Mouse (Mus musculus) MEL (cell line): Measurements from ENCODE around the gene Akap5. TPM values are rescaled to one million over a fixed set of nuclear protein-coding genes. Genes with fewer than 3 reads are reported as not detected.

Experiments used
- DNase-seq: peaks from one replicate; pipeline ENCODE4 v3.0.0; 2011; ENCODE audit warnings: low read depth, low spot score
- H3K27ac ChIP-seq: 2 replicates; pipeline ENCODE4 v1.5.1; 2012; ENCODE audit warnings: low read depth, mild to moderate bottlenecking, control low read depth, low read length, moderate library complexity; ENCODE audit not compliant: control insufficient read depth
- H3K27me3 ChIP-seq, 2 experiments: fragments of 150-350 bp in 1 of 2; sonication (generic) in 1 of 2; 2 replicates each; pipeline ENCODE4 v1.6.1; 2012; ENCODE audit warnings: low read length in 2 of 2, mild to moderate bottlenecking in 2 of 2, improper control_type of control experiment in 1 of 2, moderate library complexity in 1 of 2; ENCODE audit not compliant: insufficient read depth in 2 of 2, control insufficient read depth in 1 of 2
- H3K36me3 ChIP-seq, 2 experiments: 2 replicates each; pipeline ENCODE4 v1.6.1; 2012 to 2014; ENCODE audit warnings: low read length in 2 of 2, improper control_type of control experiment in 1 of 2, inconsistent platforms in 1 of 2, mild to moderate bottlenecking in 1 of 2; ENCODE audit not compliant: insufficient read depth in 2 of 2, control insufficient read depth in 1 of 2
- H3K4me1 ChIP-seq, 2 experiments: fragments of 150-350 bp in 1 of 2; sonication (generic) in 1 of 2; 2 replicates each; pipeline ENCODE4 v1.6.1; 2012; ENCODE audit warnings: low read length in 2 of 2, improper control_type of control experiment in 1 of 2, mild to moderate bottlenecking in 1 of 2; ENCODE audit not compliant: insufficient read depth in 2 of 2, control insufficient read depth in 1 of 2
- H3K4me3 ChIP-seq, 2 experiments: fragments of 150-350 bp in 1 of 2; sonication (generic) in 1 of 2; 2 replicates each; pipeline ENCODE4 v1.5.1; 2012; ENCODE audit warnings: low read depth in 2 of 2, low read length in 2 of 2, mild to moderate bottlenecking in 2 of 2, moderate library complexity in 2 of 2, control low read depth in 1 of 2, improper control_type of control experiment in 1 of 2; ENCODE audit not compliant: control insufficient read depth in 1 of 2, insufficient read depth in 1 of 2
- H3K79me2 ChIP-seq: 2 replicates; pipeline ENCODE4 v1.6.1; 2012; ENCODE audit warnings: mild to moderate bottlenecking, low read length, moderate library complexity; ENCODE audit not compliant: control insufficient read depth, poor library complexity, insufficient read depth
- H3K9ac ChIP-seq: 2 replicates; pipeline ENCODE4 v1.6.1; 2012; ENCODE audit warnings: low read depth, mild to moderate bottlenecking, control low read depth, low read length, moderate library complexity; ENCODE audit not compliant: control insufficient read depth, poor library complexity, severe bottlenecking
- H3K9me3 ChIP-seq: fragments of 150-350 bp; sonication (generic); replicated peaks from 2 replicates; pipeline ENCODE4 v1.6.1; 2012; ENCODE audit warnings: mild to moderate bottlenecking, low read length, improper control_type of control experiment, moderate library complexity; ENCODE audit not compliant: insufficient read depth
- BHLHE40 ChIP-seq: IDR thresholded peaks from 2 replicates; pipeline ENCODE4 v1.6.1; 2012; ENCODE audit warnings: low read depth, mild to moderate bottlenecking, inconsistent platforms, low read length, improper control_type of control experiment, borderline replicate concordance
- CHD2 ChIP-seq: IDR thresholded peaks from 2 replicates; pipeline ENCODE4 v1.6.1; 2011; ENCODE audit warnings: low read length, improper control_type of control experiment
- CTCF ChIP-seq, 3 experiments: IDR thresholded peaks in 2 of 3; conservative IDR thresholded peaks in 1 of 3; 2 replicates each; pipeline ENCODE4 v1.5.1; 2011 to 2012; ENCODE audit warnings: low read length in 3 of 3, low read depth in 2 of 3, mild to moderate bottlenecking in 2 of 3, improper control_type of control experiment in 1 of 3, inconsistent platforms in 1 of 3, mixed read lengths in 1 of 3, moderate library complexity in 1 of 3; ENCODE audit not compliant: control insufficient read depth in 1 of 3, insufficient read depth in 1 of 3, poor library complexity in 1 of 3, severe bottlenecking in 1 of 3
- EP300 ChIP-seq, 2 experiments: IDR thresholded peaks; 2 replicates each; pipeline ENCODE4 v1.6.1; 2011; ENCODE audit warnings: improper control_type of control experiment in 2 of 2, low read length in 2 of 2, low read depth in 1 of 2, mild to moderate bottlenecking in 1 of 2
- ETS1 ChIP-seq: IDR thresholded peaks from 2 replicates; pipeline ENCODE4 v1.6.1; 2012; ENCODE audit warnings: low read depth, mild to moderate bottlenecking, inconsistent platforms, low read length, improper control_type of control experiment, moderate library complexity
- GABPA ChIP-seq: IDR thresholded peaks from 2 replicates; pipeline ENCODE4 v1.6.1; 2012; ENCODE audit warnings: low read depth, mild to moderate bottlenecking, inconsistent platforms, low read length, improper control_type of control experiment, moderate library complexity
- KAT2A ChIP-seq: conservative IDR thresholded peaks from 2 replicates; pipeline ENCODE4 v1.6.1; 2012; ENCODE audit warnings: low read depth, low read length, improper control_type of control experiment, inconsistent platforms
- MEF2A ChIP-seq: IDR thresholded peaks from 2 replicates; pipeline ENCODE4 v1.6.1; 2014; ENCODE audit warnings: low read depth, mild to moderate bottlenecking, inconsistent platforms, low read length, improper control_type of control experiment; ENCODE audit not compliant: poor library complexity, insufficient replicate concordance, severe bottlenecking; ENCODE audit errors: extremely low read depth
- MXI1 ChIP-seq: IDR thresholded peaks from 2 replicates; pipeline ENCODE4 v1.6.1; 2011; ENCODE audit warnings: mild to moderate bottlenecking, low read depth, low read length, improper control_type of control experiment
- MYB ChIP-seq: IDR thresholded peaks from 2 replicates; pipeline ENCODE4 v1.6.1; 2011; ENCODE audit warnings: mild to moderate bottlenecking, low read depth, low read length, improper control_type of control experiment
- NELFE ChIP-seq: IDR thresholded peaks from 2 replicates; pipeline ENCODE4 v1.6.1; 2011; ENCODE audit warnings: low read depth, low read length, improper control_type of control experiment
- NRF1 ChIP-seq: IDR thresholded peaks from 2 replicates; pipeline ENCODE4 v1.6.1; 2014; ENCODE audit warnings: low read depth, mild to moderate bottlenecking, inconsistent platforms, low read length, improper control_type of control experiment, moderate library complexity; ENCODE audit not compliant: poor library complexity, insufficient read depth, severe bottlenecking
- POLR2A ChIP-seq, 2 experiments: IDR thresholded peaks; 2 replicates each; pipeline ENCODE4 v1.6.1; 2011 to 2012; ENCODE audit warnings: low read length in 2 of 2, mild to moderate bottlenecking in 2 of 2, control low read depth in 1 of 2, improper control_type of control experiment in 1 of 2, low read depth in 1 of 2, moderate library complexity in 1 of 2; ENCODE audit not compliant: control insufficient read depth in 1 of 2, insufficient read depth in 1 of 2, poor library complexity in 1 of 2
- POLR2AphosphoS2 ChIP-seq: IDR thresholded peaks from 2 replicates; pipeline ENCODE4 v1.6.1; 2011; ENCODE audit warnings: low read length, improper control_type of control experiment
- POLR2AphosphoS5 ChIP-seq: IDR thresholded peaks from 2 replicates; pipeline ENCODE4 v1.6.1; 2012; ENCODE audit warnings: low read depth, borderline replicate concordance, mild to moderate bottlenecking, inconsistent platforms, low read length, moderate library complexity, mixed read lengths
- RAD21 ChIP-seq: IDR thresholded peaks from 2 replicates; pipeline ENCODE4 v1.6.1; 2011; ENCODE audit warnings: mild to moderate bottlenecking, low read depth, low read length, improper control_type of control experiment
- SIN3A ChIP-seq: IDR thresholded peaks from 2 replicates; pipeline ENCODE4 v1.6.1; 2012; ENCODE audit warnings: low read length, improper control_type of control experiment, inconsistent platforms
- SMC3 ChIP-seq: IDR thresholded peaks from 2 replicates; pipeline ENCODE4 v1.6.1; 2011; ENCODE audit warnings: low read depth, low read length, improper control_type of control experiment
- TBP ChIP-seq: IDR thresholded peaks from 2 replicates; pipeline ENCODE4 v1.8.0; 2011; ENCODE audit warnings: low read depth, low read length, improper control_type of control experiment
- TCF12 ChIP-seq: IDR thresholded peaks from 2 replicates; pipeline ENCODE4 v1.6.1; 2014; ENCODE audit warnings: low read depth, mild to moderate bottlenecking, inconsistent platforms, low read length, improper control_type of control experiment, moderate library complexity
- UBTF ChIP-seq: IDR thresholded peaks from 2 replicates; pipeline ENCODE4 v1.6.1; 2012; ENCODE audit warnings: low read depth, mild to moderate bottlenecking, inconsistent platforms, low read length, improper control_type of control experiment, moderate library complexity, borderline replicate concordance; ENCODE audit not compliant: insufficient read depth
- USF1 ChIP-seq: IDR thresholded peaks from 2 replicates; pipeline ENCODE4 v1.6.1; 2014; ENCODE audit warnings: low read depth, mild to moderate bottlenecking, inconsistent platforms, low read length, improper control_type of control experiment, moderate library complexity
- USF2 ChIP-seq, 2 experiments: IDR thresholded peaks; 2 replicates each; pipeline ENCODE4 v1.6.1; 2011 to 2012; ENCODE audit warnings: improper control_type of control experiment in 2 of 2, low read length in 2 of 2, borderline replicate concordance in 1 of 2, inconsistent platforms in 1 of 2, low read depth in 1 of 2, mild to moderate bottlenecking in 1 of 2; ENCODE audit not compliant: insufficient read depth in 1 of 2
- ZC3H11A ChIP-seq: IDR thresholded peaks from 2 replicates; pipeline ENCODE4 v1.6.1; 2012; ENCODE audit warnings: low read depth, mild to moderate bottlenecking, inconsistent platforms, low read length, improper control_type of control experiment
- ZKSCAN1 ChIP-seq: IDR thresholded peaks from 2 replicates; pipeline ENCODE4 v1.6.1; 2012; ENCODE audit warnings: low read depth, mild to moderate bottlenecking, inconsistent platforms, low read length, improper control_type of control experiment, moderate library complexity
- ZMIZ1 ChIP-seq: IDR thresholded peaks from 2 replicates; pipeline ENCODE4 v1.6.1; 2012; ENCODE audit warnings: low read depth, mild to moderate bottlenecking, inconsistent platforms, low read length, improper control_type of control experiment, moderate library complexity
- ZNF384 ChIP-seq: IDR thresholded peaks from 2 replicates; pipeline ENCODE4 v1.6.1; 2012; ENCODE audit warnings: low read depth, mild to moderate bottlenecking, inconsistent platforms, low read length, improper control_type of control experiment
- polyA plus RNA-seq, 2 experiments: library from polyadenylated mRNA; stranded (reverse) in 1 of 2; unstranded in 1 of 2; fragments of >175 nt in 1 of 2; fragments of >200 nt in 1 of 2; gene quantifications; 2 replicates each; pipeline versions ENCODE4 v1.2.1 to v1.2.4; 2012; ENCODE audit warnings: low replicate concordance in 2 of 2, low read depth in 1 of 2; ENCODE audit not compliant: insufficient read length in 2 of 2, insufficient read depth in 1 of 2, missing spikeins in 1 of 2
- total RNA-seq: library from RNA; depleted of rRNA; stranded (reverse); fragments of 300-350 nt; gene quantifications from 2 replicates; pipeline ENCODE4 v1.2.3, GENCODE M21; 2012

Gene Akap5
- total and polyA plus RNA-seq, 3 experiments: 0.65 to 0.69 TPM; not detected in 1

DNA sequence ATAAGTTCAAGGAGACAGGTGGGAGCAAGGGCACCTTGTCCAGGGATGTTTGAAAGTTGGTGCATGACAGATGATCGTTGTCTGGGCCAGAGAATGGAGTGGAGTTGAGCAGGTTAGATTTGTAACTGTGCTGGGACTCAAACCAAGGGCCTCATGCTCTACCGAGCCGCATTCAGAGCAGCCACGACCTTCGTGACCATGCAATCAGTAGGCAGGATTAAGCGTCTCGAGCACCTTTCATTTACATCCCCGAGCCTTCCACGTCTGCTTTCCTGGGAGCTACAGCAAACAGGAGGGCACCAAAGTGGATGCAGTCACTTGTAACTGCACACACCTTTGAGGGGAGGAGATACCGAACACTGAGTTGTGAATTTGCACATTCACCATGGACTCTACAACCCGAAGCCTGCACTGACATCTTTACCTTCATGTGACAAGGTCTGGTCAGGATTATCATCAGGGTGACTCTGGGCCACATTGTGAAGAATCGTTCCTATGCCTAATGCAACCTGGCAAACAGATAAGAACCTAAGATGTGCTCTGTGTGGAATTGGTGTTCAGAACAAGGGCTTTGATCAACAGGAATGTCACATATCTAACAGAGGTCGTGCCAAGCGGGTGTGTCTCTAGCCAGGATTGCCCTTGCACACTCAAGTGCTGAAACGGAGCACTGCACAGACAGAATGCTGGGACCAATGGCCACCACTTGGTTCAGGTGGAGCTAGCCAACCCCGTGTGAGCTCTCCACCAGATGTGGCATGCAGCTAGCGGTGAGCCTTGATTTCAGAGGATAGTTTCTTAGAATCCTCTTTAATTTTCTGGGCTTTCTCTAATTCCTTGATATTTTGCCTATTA is 11.6 kb downstream of the Akap5 start:
- Histone ChIP-seq H3K9ac (no peak overlapping the region), H3K4me3 (no peak overlapping the region), H3K79me2 (no peaks in the 10 kb centered on the region), H3K27me3 (no peaks in the 10 kb centered on the region), H3K4me1 (peaks cover 0 to 2% of the 10 kb centered on the region in 2 experiments; a peak in 2 of 4 replicates), H3K9me3 (no peaks in the 10 kb centered on the region), H3K27ac (no peak overlapping the region), H3K36me3 (peaks cover 0 to 7% of the 10 kb centered on the region in 2 experiments; a peak in 2 of 4 replicates)
- TF ChIP-seq NELFE (no peak), CTCF (IDR thresholded peaks at IDR 0.05 in 2 of 3, conservative IDR thresholded peaks at IDR 0.05 in 1 of 3; ENCODE audit: control insufficient read depth in 1 of 3, insufficient read depth in 1 of 3, low read depth in 2 of 3, low read length in 3 of 3, poor library complexity in 1 of 3, severe bottlenecking in 1 of 3) (no peak), SMC3 (no peak), TBP (no peak), KAT2A (no peak), RAD21 (no peak), NRF1 (no peak), TCF12 (no peak), CHD2 (no peak), UBTF (no peak), SIN3A (no peak), BHLHE40 (no peak), POLR2AphosphoS2 (no peak), MXI1 (no peak), ZC3H11A (no peak), ETS1 (no peak)
- no peak for DNase-seq

DNA sequence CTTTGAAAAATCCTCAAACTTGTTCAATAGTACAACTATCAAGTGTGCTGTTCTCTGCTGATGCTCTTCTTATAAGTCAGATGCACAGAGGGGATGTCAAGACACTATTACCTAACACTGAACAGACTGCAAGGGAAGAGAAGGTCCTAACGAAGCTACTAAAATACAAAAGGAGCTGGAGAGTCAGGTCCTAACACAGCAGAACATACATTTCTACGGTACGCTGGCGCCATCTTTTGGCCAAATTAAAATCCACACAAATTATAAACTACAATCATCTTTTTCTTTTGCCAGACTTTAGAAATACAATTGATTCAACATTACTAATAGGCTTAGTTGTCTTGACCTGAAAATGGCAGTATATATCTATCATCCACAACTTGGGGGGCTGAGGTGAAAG is 16.4 kb downstream of the Akap5 start:
- H3K4me1 ChIP-seq: no peaks in the 10 kb centered on the region; a peak in 1 of 4 replicates
- DNase-seq: peak; percentile 80
- no peaks in the 10 kb centered on the region for H3K27me3 ChIP-seq
- no peaks in the 10 kb centered on the region for H3K79me2 ChIP-seq
- peaks cover 0 to 7% of the 10 kb centered on the region in 2 experiments; a peak in 2 of 4 replicates for H3K36me3 ChIP-seq
- no peak overlapping the region for H3K4me3 ChIP-seq
- H3K9me3 ChIP-seq: no peaks in the 10 kb centered on the region
- H3K27ac ChIP-seq: no peak overlapping the region
- H3K9ac ChIP-seq: no peak overlapping the region
- TF ChIP-seq CHD2: no peak
- TF ChIP-seq POLR2A (IDR thresholded peaks at IDR 0.05; ENCODE audit: control insufficient read depth in 1 of 2, insufficient read depth in 1 of 2, low read depth in 1 of 2, low read length in 2 of 2, poor library complexity in 1 of 2): no peak
- no peak for TF ChIP-seq ZMIZ1
- no peak for TF ChIP-seq POLR2AphosphoS2
- TF ChIP-seq NRF1: no peak
- no peak for TF ChIP-seq GABPA
- no peak for TF ChIP-seq POLR2AphosphoS5
- TF ChIP-seq ZC3H11A: peak; percentile 92
- no peak for TF ChIP-seq EP300 (IDR thresholded peaks at IDR 0.05; ENCODE audit: low read depth in 1 of 2, low read length in 2 of 2)
- TF ChIP-seq USF2 (IDR thresholded peaks at IDR 0.05; ENCODE audit: borderline replicate concordance in 1 of 2, insufficient read depth in 1 of 2, low read depth in 1 of 2, low read length in 2 of 2): no peak
- no peak for TF ChIP-seq NELFE
- TF ChIP-seq SMC3: peak; percentile 86
- peak; percentile 97 for TF ChIP-seq RAD21
- no peak for TF ChIP-seq UBTF
- TF ChIP-seq KAT2A: no peak
- no peak for TF ChIP-seq MYB
- no peak for TF ChIP-seq ZKSCAN1
- TF ChIP-seq ZNF384: no peak
- no peak for TF ChIP-seq TCF12
- no peak for TF ChIP-seq MEF2A
- TF ChIP-seq SIN3A: peak; percentile 29; the same call in 1 of the 2 replicates
- TF ChIP-seq USF1: no peak
